8 mouse cellular contexts compared by ENCODE assay signal in the genomic region with DNA sequence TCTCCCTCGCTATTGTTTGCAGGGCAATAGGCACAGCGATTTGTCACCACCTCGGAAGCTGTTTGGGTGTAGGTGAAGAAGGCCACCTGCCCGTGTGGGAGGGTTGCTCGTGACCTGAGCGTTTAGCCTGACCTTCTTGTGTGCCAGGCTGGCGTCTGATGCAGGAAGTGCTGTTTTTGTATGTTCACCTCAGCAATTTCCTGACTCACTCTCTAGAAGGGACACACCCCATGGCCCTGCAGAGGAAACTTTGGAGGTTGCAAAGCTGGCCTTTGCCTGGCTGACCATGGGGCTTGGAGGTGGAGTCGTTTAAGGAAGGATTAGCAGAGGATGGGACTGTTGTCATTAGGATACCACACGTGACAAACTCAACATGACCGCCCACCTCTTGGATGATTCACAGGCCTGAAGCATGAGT. TPM values are rescaled to one million over a fixed set of nuclear protein-coding genes. Genes with fewer than 3 reads are reported as not detected.
DNase-seq lines count a peak whose midpoint lies in the region; ATAC-seq and TF ChIP-seq lines count a peak whose summit lies in the region.

No protein-coding gene starts in this region.

- intact Hi-C loops in left cerebral cortex, postnatal 36 days (cut with DNase I): no loop called here
- intact Hi-C loops in left cerebral cortex, postnatal 4 days (cut with DNase I): no loop called here

- H3K4me2 ChIP-seq in intestine, embryonic 15.5 days (replicated peaks): no peak overlapping the region; the same call in 1 of the 2 replicates

- H3K79me2 ChIP-seq in macrophage (ENCODE audit: inconsistent target): peaks cover 9% of the 10 kb centered on the region; the same call in 1 of the 2 replicates

- H3K4me3 ChIP-seq in ES-E14 (ENCODE audit: insufficient read depth in 1 of 2, low read depth in 1 of 2, low read length in 2 of 2, poor library complexity in 1 of 2, severe bottlenecking in 1 of 2) (no peak overlapping the region; a peak in 1 of 4 replicates), macrophage (ENCODE audit: inconsistent target) (no peak overlapping the region)
- H3K4me3 ChIP-seq in intestine, embryonic 15.5 days (replicated peaks): no peak overlapping the region

- H3K27me3 ChIP-seq in intestine, embryonic 15.5 days (replicated peaks): no peaks in the 10 kb centered on the region

- 21% methylated on average over 10 of the region's 10 CpGs for WGBS in intestine, embryonic 15.5 days
- WGBS in macrophage (ENCODE audit: missing documents): 7% methylated on average over 10 of the region's 10 CpGs

- H3K9me3 ChIP-seq in ES-E14 (ENCODE audit: control insufficient read depth, insufficient read depth, low read depth, low read length): no peaks in the 10 kb centered on the region
- H3K9me3 ChIP-seq in intestine, embryonic 15.5 days: no peaks in the 10 kb centered on the region

- H3K36me3 ChIP-seq in ES-E14 (ENCODE audit: control insufficient read depth, insufficient read depth, low read length, poor library complexity, severe bottlenecking) (no peaks in the 10 kb centered on the region), macrophage (ENCODE audit: inconsistent target) (no peaks in the 10 kb centered on the region)
- no peaks in the 10 kb centered on the region for H3K36me3 ChIP-seq in intestine, embryonic 15.5 days

- in situ Hi-C loops in ES-E14 (cut with MboI; ENCODE audit: low sequenced_read_pairs in 2 of 2, unreplicated experiment in 2 of 2): no loop called here

- no peak overlapping the region for H3K9ac ChIP-seq in ES-E14 (ENCODE audit: insufficient read depth, low read depth, low read length, poor library complexity, severe bottlenecking)
- H3K9ac ChIP-seq in intestine, embryonic 15.5 days: no peak overlapping the region

- peaks cover 3 to 15% of the 10 kb centered on the region in 2 experiments; a peak in 1 of 4 replicates for H3K4me1 ChIP-seq in ES-E14 (ENCODE audit: control insufficient read depth in 2 of 2, insufficient read depth in 2 of 2, low read length in 2 of 2, poor library complexity in 1 of 2)
- peaks cover 16% of the 10 kb centered on the region for H3K4me1 ChIP-seq in intestine, embryonic 15.5 days (replicated peaks)

- peak; percentile 51 for ATAC-seq in intestine, embryonic 15.5 days

- DNase-seq in adrenal gland, postnatal 10 days: peak; percentile 32
- no peak for DNase-seq in adrenal gland, adult 8-10 months
- no peak for DNase-seq in ES-E14 (ENCODE audit: low read depth, low spot score)
- DNase-seq in testis, postnatal 14 days (ENCODE audit: low spot score): no peak
- DNase-seq in left cerebral cortex, postnatal 36 days (ENCODE audit: low spot score in 2 of 2): no peak
- no peak for DNase-seq in left cerebral cortex, postnatal 4 days

- H3K27ac ChIP-seq in ES-E14 (ENCODE audit: insufficient read depth, low read depth, low read length, poor library complexity, severe bottlenecking): no peak overlapping the region
- H3K27ac ChIP-seq in intestine, embryonic 15.5 days: no peak overlapping the region
- peak overlapping the region; percentile 98 for H3K27ac ChIP-seq in macrophage

TF ChIP-seq in ES-E14, 5 proteins besides CTCF, POLR2A, EP300 and RAD21:
- TF ChIP-seq ZC3H11A (IDR thresholded peaks at IDR 0.05; ENCODE audit: borderline replicate concordance, low read depth, low read length): no peak
- TF ChIP-seq MAFK (IDR thresholded peaks at IDR 0.05; ENCODE audit: insufficient read depth, low read depth, low read length): 0 out of 2 replicates have a peak, but pooled peaks have one; percentile 4

RNA-seq across cellular contexts. Expression of gene Wdr26, which starts 18.9 kb away (rescaled TPM):
- total RNA-seq in adrenal gland, postnatal 10 days (2021): 100 to 1,000 TPM; 126 to 138 TPM
- 100 to 1,000 TPM; 120 to 162 (median 149) TPM for total RNA-seq in adrenal gland, adult 8-10 months (2022)
- 59.9 and 62.9 TPM in 2 replicates for total RNA-seq in ES-E14 (2012; rRNA removed)
- polyA plus RNA-seq in intestine, embryonic 15.5 days (2015; fragmentation: Nextera tagmentation; extraction: Ambion mirVana): 30.2 and 33.0 TPM in 2 replicates
- 100 to 1,000 TPM; 306 to 843 (median 604) TPM for total RNA-seq in macrophage (2018; cell fraction: chromatin; rRNA removed)
- 100 to 1,000 TPM; 117 to 200 (median 160) TPM for total RNA-seq in macrophage (2018; cell fraction: cytosol; rRNA removed)
- 100 to 1,000 TPM; 284 to 524 (median 451) TPM for total RNA-seq in macrophage (2018; cell fraction: nucleus; rRNA removed)
- 115 to 137 TPM (median 119 TPM) in 3 replicates for polyA plus RNA-seq in macrophage (2018)
- 100 to 1,000 TPM in 1 of 2 experiments, 10 to 100 TPM in 1; 98.1 to 119 TPM for total RNA-seq in left cerebral cortex, postnatal 36 days (2021)
- 100 to 1,000 TPM; 125 to 128 TPM for total RNA-seq in left cerebral cortex, postnatal 4 days (2021)
